Mouse (Mus musculus) olfactory bulb, adult 2 months (tissue): ENCODE measurements around the gene F2r. TPM values are rescaled to one million over a fixed set of nuclear protein-coding genes. Genes with fewer than 3 reads are reported as not detected.

Experiments used
- H3K27ac ChIP-seq: fragments of 200-500 bp; 2 replicates; pipeline ENCODE4 v1.5.1; 2012; ENCODE audit warnings: low read depth, low read length; ENCODE audit not compliant: insufficient read depth
- H3K4me1 ChIP-seq: fragments of 200-500 bp; 2 replicates; pipeline ENCODE4 v1.6.1; 2012; ENCODE audit warnings: low read length; ENCODE audit not compliant: control insufficient read depth, insufficient read depth
- H3K4me3 ChIP-seq: fragments of 200-500 bp; 2 replicates; pipeline ENCODE4 v1.5.1; 2012; ENCODE audit warnings: mild to moderate bottlenecking, low read depth, low read length, moderate library complexity; ENCODE audit not compliant: insufficient read depth
- CTCF ChIP-seq: fragments of 200-500 bp; IDR thresholded peaks from 2 replicates; pipeline ENCODE4 v1.5.1; 2012; ENCODE audit warnings: low read depth, mild to moderate bottlenecking, low read length, moderate library complexity; ENCODE audit not compliant: insufficient read depth
- POLR2A ChIP-seq: fragments of 200-500 bp; IDR thresholded peaks from 2 replicates; pipeline ENCODE4 v1.6.1; 2012; ENCODE audit warnings: mild to moderate bottlenecking, low read depth, low read length, moderate library complexity; ENCODE audit not compliant: insufficient read depth
- WGBS: fragments of 180-500 bp; shearing (Covaris S2); methylation state at CpG from one replicate; pipeline ENCODE4 v1.1.7; 2018; 5-methylcytosine and 5-hydroxymethylcytosine counted together
- polyA plus RNA-seq: library from polyadenylated mRNA; stranded (reverse); fragments of >200 nt; gene quantifications from 2 replicates; pipeline ENCODE4 v1.2.4, GENCODE M21; 2012; ENCODE audit warnings: low replicate concordance; ENCODE audit not compliant: missing spikeins, insufficient read depth, insufficient read length

F2r gene
- polyA plus RNA-seq, 1 experiment, result not detected

DNA sequence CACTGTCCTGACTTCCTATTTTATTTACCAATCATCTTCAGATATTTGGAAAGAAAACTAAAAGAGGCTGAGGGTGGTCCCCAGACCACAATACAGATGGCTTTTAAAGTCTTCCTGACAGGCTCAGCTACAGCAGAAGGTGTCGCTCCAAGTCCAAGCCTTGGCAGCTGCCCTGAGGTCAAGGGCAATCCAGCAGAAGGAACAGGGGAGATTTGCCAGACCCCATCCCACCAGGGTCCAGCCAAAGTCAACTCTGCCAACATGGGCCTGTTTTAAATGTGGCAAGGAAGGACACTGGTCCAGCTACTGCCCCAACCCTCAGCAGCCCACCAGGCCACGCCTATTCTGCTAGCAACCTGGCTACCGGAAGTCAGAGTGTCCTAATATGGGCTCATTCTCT lies 31.7 kb upstream of the F2r start:
- TF ChIP-seq POLR2A (no peak), CTCF (no peak)
- no peaks in the 10 kb centered on the region for H3K4me1 ChIP-seq
- H3K27ac ChIP-seq, result no peak overlapping the region
- H3K4me3 ChIP-seq, result no peak overlapping the region
- WGBS, result 94% methylated on average over 3 of the region's 3 CpGs

- 82% methylated on average over 4 of the region's 4 CpGs for WGBS
- no peak for TF ChIP-seq POLR2A
- no peak for TF ChIP-seq CTCF
Measured at GRCm38 (mm10) chr13:95647248-95647647, 29.0 kb upstream of the F2r start.

GRCm38 (mm10) chr13:95646687-95647111 lies 28.4 kb upstream of the F2r start:
- Histone ChIP-seq H3K4me1 (no peaks in the 10 kb centered on the region), H3K27ac (no peak overlapping the region), H3K4me3 (no peak overlapping the region)
- 91% methylated on average over 9 of the region's 9 CpGs for WGBS
- TF ChIP-seq CTCF (no peak), POLR2A (no peak)

More at GRCm38 (mm10) chr13:95647248-95647647, 29.0 kb upstream of the F2r start:
- no peak overlapping the region for H3K27ac ChIP-seq
- no peak overlapping the region for H3K4me3 ChIP-seq
- no peaks in the 10 kb centered on the region for H3K4me1 ChIP-seq

GRCm38 (mm10) chr13:95643740-95644139 lies 25.5 kb upstream of the F2r start:
- 80% methylated on average over 7 of the region's 7 CpGs for WGBS
- TF ChIP-seq POLR2A (no peak), CTCF (no peak)
- peaks cover 2% of the 10 kb centered on the region; the same call in 1 of the 2 replicates for H3K4me1 ChIP-seq
- H3K4me3 ChIP-seq, result no peak overlapping the region
- no peak overlapping the region for H3K27ac ChIP-seq

GRCm38 (mm10) chr13:95641061-95641986 lies 23.0 kb upstream of the F2r start:
- Histone ChIP-seq H3K4me1 (peaks cover 3% of the 10 kb centered on the region; the same call in 1 of the 2 replicates), H3K27ac (no peak overlapping the region), H3K4me3 (no peak overlapping the region)
- WGBS, result 90% methylated on average over 17 of the region's 17 CpGs
- no peak for TF ChIP-seq CTCF
- TF ChIP-seq POLR2A, result no peak

- 94% methylated on average over 1 of the region's 1 CpGs for WGBS
- TF ChIP-seq CTCF, result no peak
- no peak for TF ChIP-seq POLR2A
- H3K27ac ChIP-seq, result no peak overlapping the region
- H3K4me3 ChIP-seq, result no peak overlapping the region
- H3K4me1 ChIP-seq, result peaks cover 3% of the 10 kb centered on the region; the same call in 1 of the 2 replicates
Measured at GRCm38 (mm10) chr13:95640408-95640807, 22.1 kb upstream of the F2r start.

GRCm38 (mm10) chr13:95639336-95640116 lies 21.2 kb upstream of the F2r start:
- WGBS, result 72% methylated on average over 15 of the region's 15 CpGs
- TF ChIP-seq CTCF (no peak), POLR2A (no peak)

GRCm38 (mm10) chr13:95638894-95639293 lies 20.6 kb upstream of the F2r start:
- H3K4me3 ChIP-seq, result no peak overlapping the region
- no peak overlapping the region for H3K27ac ChIP-seq
- peaks cover 3% of the 10 kb centered on the region; the same call in 1 of the 2 replicates for H3K4me1 ChIP-seq
- TF ChIP-seq POLR2A (no peak), CTCF (no peak)
- WGBS, result 49% methylated on average over 5 of the region's 5 CpGs

More at GRCm38 (mm10) chr13:95639336-95640116, 21.2 kb upstream of the F2r start:
- Histone ChIP-seq H3K4me1 (peaks cover 3% of the 10 kb centered on the region; the same call in 1 of the 2 replicates), H3K27ac (no peak overlapping the region), H3K4me3 (no peak overlapping the region)
